In genomic region chr6:112686485-112686884, GRCm38 (mm10) we compare ENCODE assay signal across 21 mouse cellular contexts. TPM values are rescaled to one million over a fixed set of nuclear protein-coding genes. Genes with fewer than 3 reads are reported as not detected.
A peak's percentile ranks its signal among the peaks of the same experiment; 100 is the strongest.
DNase-seq lines count a peak whose midpoint lies in the region; ATAC-seq and TF ChIP-seq lines count a peak whose summit lies in the region.
"Had no signal": no experiment of that assay in that cellular context is flagged by ENCODE, and none has a peak within 500 bp of the region (broad histone marks: within the 10 kb centered on the region; RNA-seq: fewer than 3 reads in every experiment).

No protein-coding gene starts in this region.

- DNase-seq in kidney, adult 2 months: peak; percentile 13
- no peak for DNase-seq in kidney, adult 9 months
- peak; percentile 7 for DNase-seq in lung, postnatal 36 days
- DNase-seq in lung, postnatal 14 days: no peak
- DNase-seq in skeletal muscle tissue, adult 2 months (ENCODE audit: low read depth, low spot score): peak; percentile 36
- no peak for DNase-seq in thymus, postnatal 25 days
- DNase-seq in cerebellum, postnatal 36 days: no peak
- DNase-seq: cerebellum, adult 9-11 months; embryo, embryonic 11 days; kidney, postnatal 25 days; right cerebral cortex, postnatal 4 days; thymus, postnatal 4 days had no signal

- no peak for TF ChIP-seq CTCF in kidney, adult 2 months (conservative IDR thresholded peaks at IDR 0.05; ENCODE audit: insufficient read depth, insufficient read length, low read depth, low read length)

- H3K36me3 ChIP-seq in kidney, adult 2 months (ENCODE audit: control insufficient read depth, insufficient read depth, low read length): no peaks in the 10 kb centered on the region

- H3K27me3 ChIP-seq in kidney, adult 2 months (replicated peaks; ENCODE audit: control insufficient read depth, insufficient read depth, low read length): no peaks in the 10 kb centered on the region
- H3K27me3 ChIP-seq: embryonic facial prominence, embryonic 15.5 days; forebrain, embryonic 13.5 days; heart, embryonic 15.5 days; limb, embryonic 12.5 days; liver, embryonic 15.5 days; neural tube, embryonic 12.5 days had no signal

- WGBS in kidney, adult 2 months: 44% methylated on average over 7 of the region's 7 CpGs

- TF ChIP-seq POLR2A in kidney, adult 2 months (IDR thresholded peaks at IDR 0.05; ENCODE audit: low read depth, low read length): no peak

- no peaks in the 10 kb centered on the region for H3K4me1 ChIP-seq in kidney, adult 2 months (ENCODE audit: control insufficient read depth, insufficient read depth, low read length)
- H3K4me1 ChIP-seq: embryonic facial prominence, embryonic 15.5 days; forebrain, embryonic 13.5 days; heart, embryonic 15.5 days; hindbrain, embryonic 10.5 days; limb, embryonic 12.5 days; neural tube, embryonic 12.5 days had no signal

- H3K4me3 ChIP-seq in kidney, adult 2 months (ENCODE audit: insufficient read depth, low read depth, low read length): no peak overlapping the region
- H3K4me3 ChIP-seq: embryonic facial prominence, embryonic 15.5 days; forebrain, embryonic 13.5 days; heart, embryonic 15.5 days; hindbrain, embryonic 10.5 days; limb, embryonic 12.5 days; liver, embryonic 15.5 days; neural tube, embryonic 12.5 days had no signal

- peak; percentile 92 for ATAC-seq in granulocyte monocyte progenitor cell, adult 5-6 weeks (replicated peaks; ENCODE audit: poor library complexity, severe bottlenecking)
- ATAC-seq: forebrain, embryonic 13.5 days had no signal

- no peak overlapping the region for H3K27ac ChIP-seq in kidney, adult 2 months (ENCODE audit: insufficient read depth, low read depth, low read length)
- H3K27ac ChIP-seq: embryonic facial prominence, embryonic 15.5 days; forebrain, embryonic 13.5 days; heart, embryonic 15.5 days; hindbrain, embryonic 10.5 days; limb, embryonic 12.5 days; liver, embryonic 15.5 days; macrophage; neural tube, embryonic 12.5 days had no signal

RNA-seq across cellular contexts. Expression of gene Rad18, which starts 10.0 kb away (rescaled TPM):
- 0.61 and 0.86 TPM in 2 replicates for polyA plus RNA-seq in kidney, adult 2 months (2012; rRNA removed)
- total RNA-seq in granulocyte monocyte progenitor cell, adult 5-6 weeks (2014; fragmentation: Nextera tagmentation): 41.5 and 45.1 TPM in 2 replicates
- total RNA-seq in granulocyte monocyte progenitor cell, adult 5-6 weeks (2017): 59.5 and 64.1 TPM in 2 replicates

Comparison
In these comparisons a context has a peak if more than half of its experiments do, and no peak if none do; other contexts are left out.
1. DNase-seq: peak in kidney, adult 2 months (single experiment), lung, postnatal 36 days (single experiment) and skeletal muscle tissue, adult 2 months (single experiment); none in kidney, adult 9 months (single experiment), lung, postnatal 14 days (single experiment), thymus, postnatal 25 days (single experiment) and cerebellum, postnatal 36 days (0 of 2).